Mouse (Mus musculus): Measurements from ENCODE around the gene Dffa. TPM values are rescaled to one million over a fixed set of nuclear protein-coding genes. Genes with fewer than 3 reads are reported as not detected.
"Not testable (repeated sequence)": the region's sequence is repeated elsewhere in the genome, so short reads cannot be mapped to it uniquely, and the experiment has no call there.

The Dffa gene
- polyA plus RNA-seq, 1 experiment from 2014 or later = 23.8 TPM

- H3K9ac ChIP-seq (replicated peaks; ENCODE audit: low read depth, low read length) = no peak overlapping the region
- H3K36me3 ChIP-seq (ENCODE audit: control insufficient read depth, insufficient read depth, low read length) = no peaks in the 10 kb centered on the region
- H3K4me1 ChIP-seq (ENCODE audit: control insufficient read depth, insufficient read depth, low read length) = 0 out of 2 replicates have a peak, but pooled peaks cover 4% of the 10 kb centered on the region
- no peaks in the 10 kb centered on the region for H3K9me3 ChIP-seq (ENCODE audit: control insufficient read depth, low read length)
- 83% methylated on average over 17 of the region's 17 CpGs for whole genome bisulfite sequencing
- H3K27ac ChIP-seq (ENCODE audit: low read depth, low read length) = no peak overlapping the region
- no peaks in the 10 kb centered on the region for H3K27me3 ChIP-seq (ENCODE audit: control insufficient read depth, insufficient read depth, low read length)
- H3K4me3 ChIP-seq (ENCODE audit: low read depth, low read length) = no peak overlapping the region
- ATAC-seq (ENCODE audit: low read depth) = no peak
- no peak overlapping the region for H3K4me2 ChIP-seq (ENCODE audit: low read depth, low read length)
Observed at GRCm38 (mm10) chr4:149081528-149081927, 22.4 kb upstream of the Dffa start.

- H3K4me3 ChIP-seq (ENCODE audit: low read depth, low read length) = no peak overlapping the region
- no peak for ATAC-seq (ENCODE audit: low read depth)
- H3K9me3 ChIP-seq (ENCODE audit: control insufficient read depth, low read length) = no peaks in the 10 kb centered on the region
- no peaks in the 10 kb centered on the region for H3K27me3 ChIP-seq (ENCODE audit: control insufficient read depth, insufficient read depth, low read length)
- H3K27ac ChIP-seq (ENCODE audit: low read depth, low read length) = no peak overlapping the region
- H3K4me1 ChIP-seq (ENCODE audit: control insufficient read depth, insufficient read depth, low read length) = 0 out of 2 replicates have a peak, but pooled peaks cover 4% of the 10 kb centered on the region
- H3K4me2 ChIP-seq (ENCODE audit: low read depth, low read length) = no peak overlapping the region
- no peak overlapping the region for H3K9ac ChIP-seq (replicated peaks; ENCODE audit: low read depth, low read length)
- WGBS = 83% methylated on average over 5 of the region's 5 CpGs
- H3K36me3 ChIP-seq (ENCODE audit: control insufficient read depth, insufficient read depth, low read length) = no peaks in the 10 kb centered on the region
Observed at GRCm38 (mm10) chr4:149085381-149085780, 18.6 kb upstream of the Dffa start.

- no peaks in the 10 kb centered on the region for H3K36me3 ChIP-seq (ENCODE audit: control insufficient read depth, insufficient read depth, low read length)
- H3K9me3 ChIP-seq (ENCODE audit: control insufficient read depth, low read length) = no peaks in the 10 kb centered on the region
- H3K4me1 ChIP-seq (ENCODE audit: control insufficient read depth, insufficient read depth, low read length) = no peaks in the 10 kb centered on the region
- H3K4me2 ChIP-seq (ENCODE audit: low read depth, low read length) = no peak overlapping the region
- H3K4me3 ChIP-seq (ENCODE audit: low read depth, low read length) = no peak overlapping the region
- no peak for ATAC-seq (ENCODE audit: low read depth)
- 84% methylated on average over 8 of the region's 8 CpGs for WGBS
- H3K27ac ChIP-seq (ENCODE audit: low read depth, low read length) = no peak overlapping the region
- no peak overlapping the region for H3K9ac ChIP-seq (replicated peaks; ENCODE audit: low read depth, low read length)
- no peaks in the 10 kb centered on the region for H3K27me3 ChIP-seq (ENCODE audit: control insufficient read depth, insufficient read depth, low read length)
Observed at GRCm38 (mm10) chr4:149091364-149091763, 12.6 kb upstream of the Dffa start.

GRCm38 (mm10) chr4:149097956-149098355, 6.0 kb upstream of the Dffa start:
- Histone ChIP-seq H3K4me3 (ENCODE audit: low read depth, low read length) (peak overlapping the region; percentile 98; the same call in 1 of the 2 replicates), H3K27ac (ENCODE audit: low read depth, low read length) (no peak overlapping the region), H3K9me3 (ENCODE audit: control insufficient read depth, low read length) (no peaks in the 10 kb centered on the region), H3K4me1 (ENCODE audit: control insufficient read depth, insufficient read depth, low read length) (peaks cover 9% of the 10 kb centered on the region), H3K4me2 (ENCODE audit: low read depth, low read length) (0 out of 2 replicates have a peak overlapping the region, but pooled peaks have one; percentile 94), H3K36me3 (ENCODE audit: control insufficient read depth, insufficient read depth, low read length) (no peaks in the 10 kb centered on the region), H3K27me3 (ENCODE audit: control insufficient read depth, insufficient read depth, low read length) (no peaks in the 10 kb centered on the region), H3K9ac (replicated peaks; ENCODE audit: low read depth, low read length) (no peak overlapping the region)
- ATAC-seq (ENCODE audit: low read depth) = no peak
- whole genome bisulfite sequencing = 92% methylated on average over 3 of the region's 3 CpGs

- H3K27ac ChIP-seq (ENCODE audit: low read depth, low read length) = no peak overlapping the region
- H3K9ac ChIP-seq (replicated peaks; ENCODE audit: low read depth, low read length) = peak overlapping the region; percentile 82
- H3K9me3 ChIP-seq (ENCODE audit: control insufficient read depth, low read length) = no peaks in the 10 kb centered on the region
- peaks cover 9% of the 10 kb centered on the region for H3K4me1 ChIP-seq (ENCODE audit: control insufficient read depth, insufficient read depth, low read length)
- H3K27me3 ChIP-seq (ENCODE audit: control insufficient read depth, insufficient read depth, low read length) = no peaks in the 10 kb centered on the region
- peak overlapping the region; percentile 94 for H3K4me2 ChIP-seq (ENCODE audit: low read depth, low read length)
- WGBS = 28% methylated on average over 11 of the region's 11 CpGs
- peak overlapping the region; percentile 98 for H3K4me3 ChIP-seq (ENCODE audit: low read depth, low read length)
- no peaks in the 10 kb centered on the region for H3K36me3 ChIP-seq (ENCODE audit: control insufficient read depth, insufficient read depth, low read length)
- ATAC-seq (ENCODE audit: low read depth) = no peak
Observed at GRCm38 (mm10) chr4:149098571-149098970, 5.4 kb upstream of the Dffa start.

- Histone ChIP-seq H3K27ac (ENCODE audit: low read depth, low read length) (no peak within 1 kb of the TSS), H3K4me3 (ENCODE audit: low read depth, low read length) (peak within 1 kb of the TSS; percentile 98), H3K36me3 (ENCODE audit: control insufficient read depth, insufficient read depth, low read length) (no peaks in the 10 kb centered on the region), H3K4me2 (ENCODE audit: low read depth, low read length) (peak within 1 kb of the TSS; percentile 94), H3K4me1 (ENCODE audit: control insufficient read depth, insufficient read depth, low read length) (peaks cover 10% of the 10 kb centered on the region), H3K9ac (replicated peaks; ENCODE audit: low read depth, low read length) (peak within 1 kb of the TSS; percentile 82), H3K9me3 (ENCODE audit: control insufficient read depth, low read length) (no peaks in the 10 kb centered on the region), H3K27me3 (ENCODE audit: control insufficient read depth, insufficient read depth, low read length) (no peaks in the 10 kb centered on the region)
- peak; percentile 63 for ATAC-seq (ENCODE audit: low read depth)
- under 1% methylated on average over 41 of the region's 50 CpGs for WGBS
Observed at GRCm38 (mm10) chr4:149099369-149100017, 4.5 kb upstream of the Dffa start, which contains the start of gene Pex14. TSS of gene Pex14 (minus strand) at chr4:149099876.

- not testable (repeated sequence) for H3K36me3 ChIP-seq (ENCODE audit: control insufficient read depth, insufficient read depth, low read length); H3K4me2 ChIP-seq (ENCODE audit: low read depth, low read length); ATAC-seq (ENCODE audit: low read depth)
Observed at GRCm38 (mm10) chr4:149100449-149100848, 3.5 kb upstream of the Dffa start.

GRCm38 (mm10) chr4:149101456-149101855, 2.5 kb upstream of the Dffa start:
- no peak overlapping the region for H3K4me2 ChIP-seq (ENCODE audit: low read depth, low read length)
- H3K27ac ChIP-seq (ENCODE audit: low read depth, low read length) = no peak overlapping the region
- no peak overlapping the region for H3K4me3 ChIP-seq (ENCODE audit: low read depth, low read length)
- H3K4me1 ChIP-seq (ENCODE audit: control insufficient read depth, insufficient read depth, low read length) = peaks cover 14% of the 10 kb centered on the region
- H3K9ac ChIP-seq (replicated peaks; ENCODE audit: low read depth, low read length) = no peak overlapping the region
- H3K27me3 ChIP-seq (ENCODE audit: control insufficient read depth, insufficient read depth, low read length) = no peaks in the 10 kb centered on the region
- ATAC-seq (ENCODE audit: low read depth) = no peak
- H3K36me3 ChIP-seq (ENCODE audit: control insufficient read depth, insufficient read depth, low read length) = no peaks in the 10 kb centered on the region
- no peaks in the 10 kb centered on the region for H3K9me3 ChIP-seq (ENCODE audit: control insufficient read depth, low read length)
- 90% methylated on average over 3 of the region's 3 CpGs for WGBS

More at GRCm38 (mm10) chr4:149100449-149100848, 3.5 kb upstream of the Dffa start:
- 90% methylated on average over 12 of the region's 12 CpGs for WGBS
- H3K9ac ChIP-seq (replicated peaks; ENCODE audit: low read depth, low read length); H3K4me3 ChIP-seq (ENCODE audit: low read depth, low read length); H3K27ac ChIP-seq (ENCODE audit: low read depth, low read length); H3K27me3 ChIP-seq (ENCODE audit: control insufficient read depth, insufficient read depth, low read length); H3K9me3 ChIP-seq (ENCODE audit: control insufficient read depth, low read length): not testable (repeated sequence)
- peaks cover 14% of the 10 kb centered on the region for H3K4me1 ChIP-seq (ENCODE audit: control insufficient read depth, insufficient read depth, low read length)

- H3K36me3 ChIP-seq (ENCODE audit: control insufficient read depth, insufficient read depth, low read length) = peaks cover 15% of the 10 kb centered on the region
- WGBS = 88% methylated on average over 12 of the region's 12 CpGs
- H3K27me3 ChIP-seq (ENCODE audit: control insufficient read depth, insufficient read depth, low read length); H3K4me2 ChIP-seq (ENCODE audit: low read depth, low read length); H3K27ac ChIP-seq (ENCODE audit: low read depth, low read length); ATAC-seq (ENCODE audit: low read depth); H3K9ac ChIP-seq (replicated peaks; ENCODE audit: low read depth, low read length); H3K4me1 ChIP-seq (ENCODE audit: control insufficient read depth, insufficient read depth, low read length); H3K9me3 ChIP-seq (ENCODE audit: control insufficient read depth, low read length); H3K4me3 ChIP-seq (ENCODE audit: low read depth, low read length): not testable (repeated sequence)
Observed at GRCm38 (mm10) chr4:149119978-149120562, 16.1 kb downstream of the Dffa start.
